Mouse (Mus musculus) gastrocnemius, postnatal 14 days (tissue): ENCODE results near the gene Abracl. TPM values are rescaled to one million over a fixed set of nuclear protein-coding genes. Genes with fewer than 3 reads are reported as not detected.

Experiments
- DNase-seq: peaks from one replicate; pipeline ENCODE4 v3.0.0; 2021; ENCODE audit warnings: mixed read lengths
- intact Hi-C: fragments of 180-260 bp; cut with DNase I; formaldehyde crosslinking; loops from one replicate; pipeline ENCODE4 v1.15.1; 2025; ENCODE audit warnings: low total_unique reads
- long read RNA-seq, 2 experiments: library from polyadenylated mRNA; stranded (forward); transcript quantifications; one replicate each; pipeline ENCODE4 v2.0.0; 2021
- total RNA-seq, 2 experiments: library from RNA; stranded (reverse); gene quantifications; 2 replicates each; pipeline ENCODE4 v1.2.3; 2021

Abracl gene
- 10 to 100 TPM; 10.7 to 11.5 TPM for total RNA-seq
- long read RNA-seq, experiment 1, partial matches to known transcripts: 0 of 3 reads
- long read RNA-seq, experiment 1, other reads (novel, unspliced or antisense): 0 of 3 reads
- long read RNA-seq, experiment 2, transcript Abracl-201 (3 exons, 846 nt): major isoform, 6 of 6 reads
- long read RNA-seq, experiment 2, partial matches to known transcripts: 0 of 6 reads
- long read RNA-seq, experiment 2, other reads (novel, unspliced or antisense): 0 of 6 reads

DNA sequence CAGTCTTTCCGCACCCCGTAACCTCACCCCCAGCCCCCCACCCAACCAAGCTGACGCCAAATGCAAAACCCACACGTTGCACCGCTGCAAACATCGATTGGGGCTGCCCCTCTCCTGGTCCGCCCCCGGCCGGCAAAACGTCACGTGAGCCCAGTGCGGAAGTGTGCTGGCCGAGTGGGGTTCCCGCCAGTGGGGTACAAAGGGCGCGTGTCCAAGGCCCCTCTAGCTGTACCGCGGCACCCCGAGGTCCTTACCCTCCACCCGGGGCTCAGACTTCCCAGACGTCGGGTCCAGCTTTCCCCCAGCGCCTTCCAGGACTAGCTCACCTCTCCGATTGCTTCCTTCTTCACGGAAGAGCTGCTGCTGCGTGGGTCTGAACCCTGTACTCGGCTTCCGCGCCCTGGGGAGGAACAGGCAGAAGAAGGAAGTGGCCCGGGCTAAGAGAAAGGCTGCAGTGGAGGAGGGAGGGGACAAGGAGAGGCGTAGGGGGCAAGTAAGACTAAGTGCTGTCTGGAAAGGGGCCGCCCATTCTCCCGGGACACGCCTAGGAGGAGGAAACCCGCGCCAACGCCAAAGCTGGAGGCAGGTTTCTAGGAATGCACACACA lies at the start of gene Abracl:
TSS of gene Abracl (minus strand) at position 548 of the 607 bp plus-strand sequence.
- intact Hi-C loops: no loop called here
- DNase-seq: peak; percentile 72

GRCm38 (mm10) chr10:18072871-18073270 lies 49.8 kb upstream of the Abracl start:
- no peak for DNase-seq
- intact Hi-C loops: no loop called here

DNA sequence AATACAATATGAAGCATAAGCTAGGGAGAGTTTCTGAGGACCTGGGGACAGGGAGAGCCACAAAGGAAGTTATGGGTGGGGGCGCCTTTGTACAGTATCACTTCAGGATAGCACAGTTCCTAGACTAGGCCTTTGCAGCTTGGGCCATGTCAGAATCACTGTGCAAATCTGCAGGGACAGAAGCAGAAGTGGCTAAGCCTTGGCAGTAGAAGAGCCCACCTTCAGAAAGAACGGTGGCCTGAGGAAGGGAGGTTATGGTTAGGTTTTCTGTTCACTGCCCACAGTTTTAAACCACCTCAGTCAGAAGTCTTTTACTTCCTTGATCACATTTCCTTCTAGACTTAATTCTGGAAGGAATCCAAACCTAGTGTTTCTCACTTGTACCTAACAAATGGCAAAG lies 47.5 kb upstream of the Abracl start:
- no peak for DNase-seq

DNA sequence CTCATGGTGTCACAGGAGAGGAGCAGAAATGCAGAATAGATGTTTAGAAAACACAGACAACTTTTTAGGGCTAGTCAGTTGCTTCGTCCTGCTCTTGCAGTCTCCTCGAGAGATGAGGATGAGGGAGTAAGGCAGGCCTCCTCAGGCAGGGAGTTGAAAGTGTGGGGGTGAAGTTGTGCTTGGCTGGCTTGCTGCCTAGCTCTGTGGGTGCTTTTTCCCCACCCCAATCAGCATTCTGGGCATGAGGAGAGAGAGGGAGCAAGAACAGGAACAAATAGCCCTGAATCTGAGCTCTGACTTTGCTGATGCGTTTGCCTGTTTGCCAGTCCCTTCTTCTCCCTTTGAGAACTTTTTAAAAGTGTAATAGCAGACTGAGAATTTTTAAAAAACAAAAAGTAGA lies 47.1 kb upstream of the Abracl start:
- intact Hi-C loops: no loop called here
- DNase-seq: no peak

More for the DNA sequence above, 47.5 kb upstream of the Abracl start:
- intact Hi-C loops: no loop called here

DNA sequence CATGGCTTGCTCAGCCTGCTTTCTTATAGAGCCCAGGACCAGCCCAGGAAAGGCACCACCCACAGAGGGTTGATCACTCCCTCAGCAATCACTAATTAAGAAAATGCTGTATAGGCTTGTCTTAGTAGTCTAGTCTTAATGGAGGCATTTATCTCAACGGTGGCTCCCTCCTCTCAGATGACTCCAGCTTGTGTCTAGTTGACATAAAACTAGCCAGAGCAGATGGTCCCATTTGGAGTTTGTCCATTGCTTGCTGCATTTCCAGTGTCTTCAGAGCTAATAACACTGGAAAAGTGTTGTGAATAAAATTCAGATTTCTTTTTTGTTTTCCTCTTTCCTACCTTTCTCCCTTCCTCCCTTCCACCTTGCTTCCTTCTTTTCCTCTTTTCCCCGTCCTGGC lies 46.5 kb upstream of the Abracl start:
- intact Hi-C loops: no loop called here
- no peak for DNase-seq

DNA sequence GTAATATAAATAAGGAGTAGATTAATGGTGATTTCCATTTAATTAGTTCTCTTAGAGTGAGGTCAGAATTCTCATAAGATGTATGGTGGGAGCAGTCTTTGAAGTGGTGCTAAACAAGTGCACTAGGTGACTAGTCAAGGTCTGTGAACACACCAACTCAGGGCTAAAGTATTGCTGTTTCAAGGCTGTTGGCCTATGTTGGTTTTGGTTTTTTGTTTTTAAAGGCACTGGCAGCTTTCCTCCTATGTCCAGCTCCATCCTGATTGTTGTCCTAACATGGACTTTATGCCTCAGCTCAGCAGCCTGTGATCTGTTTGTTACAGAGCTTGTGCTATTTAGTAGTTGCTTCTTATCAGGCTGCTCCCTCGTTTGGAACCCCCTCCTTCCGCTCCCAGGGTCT lies 45.8 kb upstream of the Abracl start:
- intact Hi-C loops: no loop called here
- DNase-seq: no peak

DNA sequence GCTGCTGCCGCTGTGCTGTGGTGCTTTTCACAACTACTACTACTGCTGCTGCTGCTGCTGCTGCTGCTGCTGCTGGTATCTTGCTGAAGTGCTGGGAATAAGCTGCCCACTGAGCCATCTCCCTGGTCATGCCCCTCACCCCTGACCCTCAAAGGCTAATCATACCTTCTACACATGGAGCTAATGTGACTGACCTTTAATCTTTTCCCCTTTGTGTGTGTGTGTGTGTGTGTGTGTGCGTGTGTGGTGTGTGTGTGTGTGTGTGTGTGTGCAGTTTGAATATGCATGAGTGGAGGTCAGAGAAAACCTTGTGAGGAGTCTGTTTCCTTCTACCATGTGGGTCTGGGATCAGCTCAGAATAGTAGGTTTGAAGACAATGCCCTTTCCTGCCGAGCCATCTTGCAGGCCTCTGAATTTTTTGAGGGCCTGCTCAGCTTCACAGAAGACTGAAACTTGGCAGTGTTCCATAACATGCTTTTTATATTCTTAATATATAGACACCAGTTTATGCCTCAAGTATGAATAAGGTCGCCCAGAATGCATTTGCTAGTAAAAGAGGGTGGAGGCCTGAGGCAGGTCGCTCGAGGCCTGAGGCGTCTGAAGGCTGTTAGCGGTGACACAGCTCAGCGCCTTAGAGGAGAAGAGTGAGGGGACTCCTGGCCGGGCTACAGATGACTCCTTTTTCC lies 44.8 kb upstream of the Abracl start:
- DNase-seq: no peak
- intact Hi-C loops: no loop called here

GRCm38 (mm10) chr10:18066031-18066439 lies 42.9 kb upstream of the Abracl start:
- intact Hi-C loops: no loop called here
- DNase-seq: no peak

- DNase-seq: no peak
- intact Hi-C loops: no loop called here
These were observed 41.6 kb upstream of the Abracl start for GRCm38 (mm10) chr10:18064606-18065228.

DNA sequence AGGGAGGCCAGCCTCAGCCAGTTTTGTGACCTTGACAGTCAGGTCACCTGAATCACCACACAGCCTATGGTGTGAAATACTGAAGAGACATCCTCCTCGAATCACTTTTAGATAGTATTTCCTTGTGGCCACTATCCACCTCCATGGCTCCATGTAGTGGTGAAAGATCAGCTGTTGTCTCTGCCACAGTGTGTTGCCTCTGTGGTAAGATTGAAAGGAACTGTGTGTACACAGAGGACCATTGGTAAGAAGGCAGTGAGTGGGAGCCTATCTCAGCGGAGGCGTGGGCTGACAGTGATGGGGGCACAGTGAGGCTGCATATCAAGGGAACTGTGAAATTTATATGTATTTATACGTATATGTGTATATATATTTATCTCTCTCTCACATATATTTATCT lies 38.4 kb upstream of the Abracl start:
- no peak for DNase-seq

GRCm38 (mm10) chr10:18060778-18061177 lies 37.7 kb upstream of the Abracl start:
- no peak for DNase-seq
- intact Hi-C loops: no loop called here

More for the DNA sequence above, 38.4 kb upstream of the Abracl start:
- intact Hi-C loops: no loop called here

GRCm38 (mm10) chr10:18059807-18060206 lies 36.7 kb upstream of the Abracl start:
- intact Hi-C loops: loop anchor here (5.0 kb wide), 1 partner anchor 42 kb away; no protein-coding TSS in a partner anchor
- DNase-seq: no peak

- intact Hi-C loops: loop anchor here (5.0 kb wide), 1 partner anchor 43 kb away; no protein-coding TSS in a partner anchor
- DNase-seq: no peak
These were observed 35.7 kb upstream of the Abracl start for GRCm38 (mm10) chr10:18058681-18059338.

- intact Hi-C loops: loop anchor here (5.0 kb wide), 1 partner anchor 46 kb away; no protein-coding TSS in a partner anchor
- DNase-seq: no peak
These were observed 33.3 kb upstream of the Abracl start for GRCm38 (mm10) chr10:18056391-18056745.

DNA sequence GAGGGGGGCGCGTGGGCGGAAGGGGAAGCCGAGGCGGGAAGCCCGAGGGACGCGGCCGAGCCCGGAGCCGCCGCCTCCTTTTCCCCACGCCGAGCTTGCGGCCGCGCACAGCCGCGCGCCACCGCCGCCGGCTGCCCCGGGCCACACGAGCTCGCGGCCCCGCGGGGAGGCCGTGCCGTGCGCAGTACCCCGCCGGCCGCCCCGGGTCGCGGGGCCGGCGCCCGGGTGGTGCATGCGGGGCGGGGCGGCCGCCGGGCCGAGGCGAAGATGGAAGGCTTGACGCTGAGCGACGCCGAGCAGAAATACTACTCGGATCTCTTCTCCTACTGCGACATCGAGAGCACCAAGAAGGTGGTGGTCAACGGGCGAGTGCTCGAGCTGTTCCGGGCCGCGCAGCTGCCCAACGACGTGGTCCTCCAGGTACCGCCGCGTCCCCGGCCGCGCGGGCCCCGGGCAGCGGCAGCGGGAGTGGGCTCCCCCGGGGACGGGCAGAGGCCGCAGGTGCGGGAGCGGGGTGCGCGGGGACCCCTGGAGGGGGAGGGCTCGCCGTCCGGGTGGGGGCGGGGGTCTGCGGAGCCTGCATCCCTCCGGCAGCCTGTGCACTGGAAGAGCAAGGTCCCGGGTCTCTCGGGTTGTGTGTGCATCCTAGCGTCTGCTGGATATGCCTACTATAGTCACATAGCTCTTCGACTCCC lies 32.8 kb upstream of the Abracl start, which contains the start of gene Reps1:
TSS of gene Reps1 (plus strand) at position 166 of the 695 bp plus-strand sequence.
- intact Hi-C loops: loop anchor here (2.0 to 5.0 kb wide), 2 partner anchors 46 to 141 kb away; no protein-coding TSS in a partner anchor
- peak; percentile 39 for DNase-seq

DNA sequence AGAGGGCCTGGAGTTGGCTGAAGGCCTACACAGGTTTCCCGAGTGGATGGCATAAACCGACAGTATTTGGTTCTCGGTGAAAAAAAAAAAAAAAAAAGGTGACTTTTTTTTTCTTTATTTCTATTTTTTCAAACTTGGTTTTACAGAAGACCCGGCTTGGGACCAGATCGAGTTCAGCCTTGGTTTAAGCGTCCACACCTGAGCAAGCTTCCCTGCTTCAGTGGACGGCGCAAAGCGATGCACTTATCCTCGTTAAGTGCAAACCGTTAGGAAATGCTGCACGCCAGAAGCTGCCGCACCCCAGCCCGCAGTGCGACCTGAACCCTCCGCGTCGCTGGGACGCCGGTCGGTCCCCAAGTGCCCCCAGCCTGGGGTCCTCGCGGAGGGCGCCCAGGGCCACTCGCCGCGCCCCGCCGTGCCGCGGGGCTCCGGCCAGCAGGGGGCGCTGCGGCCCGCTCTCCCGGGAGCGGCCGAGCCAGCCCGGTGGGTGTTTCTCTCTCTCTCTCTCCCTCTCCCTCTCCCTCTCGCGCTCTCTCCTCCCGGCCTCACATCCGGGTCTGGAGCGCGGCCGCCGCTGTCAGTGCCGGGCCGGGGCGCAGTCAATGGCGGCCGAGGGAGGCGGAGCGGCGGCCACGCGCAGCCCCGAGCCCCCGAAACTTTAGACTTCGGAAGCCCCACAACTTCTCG lies 32.1 kb upstream of the Abracl start:
- intact Hi-C loops: loop anchor here (2.0 to 5.0 kb wide), 2 partner anchors 47 to 142 kb away; no protein-coding TSS in a partner anchor
- DNase-seq: peak; percentile 86

- DNase-seq: no peak
- intact Hi-C loops: no loop called here
These were observed 24.5 kb upstream of the Abracl start for GRCm38 (mm10) chr10:18047380-18048146.

- no peak for DNase-seq
- intact Hi-C loops: no loop called here
These were observed 23.3 kb upstream of the Abracl start for GRCm38 (mm10) chr10:18046380-18046779.
